Mouse (Mus musculus) kidney, postnatal 36 days (tissue): ENCODE results near the gene Olfr235.
"Not testable (repeated sequence)": the region's sequence is repeated elsewhere in the genome, so short reads cannot be mapped to it uniquely, and the experiment has no call there.

Experiments
- DNase-seq, 2 experiments: peaks; one replicate each; pipeline ENCODE4 v3.0.0; 2021 to 2022; ENCODE audit warnings: mixed read lengths in 2 of 2

Gene Olfr235

DNA sequence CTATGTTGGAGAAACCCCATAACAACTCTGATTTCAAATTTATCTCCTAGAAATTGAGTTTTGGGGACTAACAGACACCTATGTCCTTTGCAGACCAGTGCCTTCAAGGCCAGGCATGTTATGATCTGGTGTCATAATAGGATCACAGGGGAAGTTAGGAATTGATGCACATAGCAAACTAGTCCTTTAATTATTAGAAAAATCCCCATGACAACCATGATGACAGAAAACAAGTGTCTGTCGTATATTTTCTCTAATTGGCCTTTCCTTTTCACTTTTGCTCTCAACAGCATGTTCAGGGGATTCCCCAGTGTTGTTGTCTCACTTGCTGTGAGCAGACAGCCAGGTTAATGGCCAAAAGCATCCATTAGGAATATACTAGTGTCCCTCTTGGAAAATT is at the start of gene Olfr235:
Olfr235 (plus strand) TSS at position 301 of the 400 bp plus-strand sequence.
- DNase-seq = no peak

DNA sequence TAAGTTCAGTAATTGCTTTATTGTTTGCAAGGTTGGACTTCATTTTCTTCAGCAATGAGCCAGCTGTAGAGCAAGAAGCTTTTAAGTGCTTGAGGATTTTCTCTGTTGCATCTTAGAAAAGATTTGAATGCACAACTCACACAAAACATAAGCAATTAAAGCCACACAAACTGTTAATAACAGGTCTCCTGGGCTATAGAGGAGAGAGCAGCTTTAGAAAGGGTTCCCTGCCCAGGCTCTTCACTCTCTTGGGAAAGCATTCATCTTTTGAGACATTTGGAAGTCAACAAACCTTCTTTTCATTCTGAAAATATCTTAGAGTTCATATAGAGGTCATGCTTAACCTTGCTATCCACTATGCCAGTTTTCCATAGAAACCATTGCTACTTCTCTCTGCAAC is 28.3 kb upstream of the Olfr235 start, which contains the start of gene Olfr1432:
Olfr1432 (minus strand) TSS at position 101 of the 400 bp plus-strand sequence.
- DNase-seq = not testable (repeated sequence)

- DNase-seq = no peak
Measured at GRCm38 (mm10) chr19:12241559-12241958, 19.3 kb upstream of the Olfr235 start, which contains the start of gene Olfr262. Gene Olfr262, minus strand, starts transcription at chr19:12241659.

GRCm38 (mm10) chr19:12279554-12279953 is 18.7 kb downstream of the Olfr235 start, which contains the start of gene Olfr1434:
Gene Olfr1434, plus strand, starts transcription at chr19:12279854.
- no peak for DNase-seq

GRCm38 (mm10) chr19:12292979-12293378 is 32.1 kb downstream of the Olfr235 start:
- no peak for DNase-seq

GRCm38 (mm10) chr19:12299030-12299429 is 38.2 kb downstream of the Olfr235 start, which contains the start of gene Olfr1436:
Gene Olfr1436, minus strand, starts transcription at chr19:12299130.
- not testable (repeated sequence) for DNase-seq
